Comparison of ENCODE assay signal across 8 mouse cellular contexts in the genomic region with DNA sequence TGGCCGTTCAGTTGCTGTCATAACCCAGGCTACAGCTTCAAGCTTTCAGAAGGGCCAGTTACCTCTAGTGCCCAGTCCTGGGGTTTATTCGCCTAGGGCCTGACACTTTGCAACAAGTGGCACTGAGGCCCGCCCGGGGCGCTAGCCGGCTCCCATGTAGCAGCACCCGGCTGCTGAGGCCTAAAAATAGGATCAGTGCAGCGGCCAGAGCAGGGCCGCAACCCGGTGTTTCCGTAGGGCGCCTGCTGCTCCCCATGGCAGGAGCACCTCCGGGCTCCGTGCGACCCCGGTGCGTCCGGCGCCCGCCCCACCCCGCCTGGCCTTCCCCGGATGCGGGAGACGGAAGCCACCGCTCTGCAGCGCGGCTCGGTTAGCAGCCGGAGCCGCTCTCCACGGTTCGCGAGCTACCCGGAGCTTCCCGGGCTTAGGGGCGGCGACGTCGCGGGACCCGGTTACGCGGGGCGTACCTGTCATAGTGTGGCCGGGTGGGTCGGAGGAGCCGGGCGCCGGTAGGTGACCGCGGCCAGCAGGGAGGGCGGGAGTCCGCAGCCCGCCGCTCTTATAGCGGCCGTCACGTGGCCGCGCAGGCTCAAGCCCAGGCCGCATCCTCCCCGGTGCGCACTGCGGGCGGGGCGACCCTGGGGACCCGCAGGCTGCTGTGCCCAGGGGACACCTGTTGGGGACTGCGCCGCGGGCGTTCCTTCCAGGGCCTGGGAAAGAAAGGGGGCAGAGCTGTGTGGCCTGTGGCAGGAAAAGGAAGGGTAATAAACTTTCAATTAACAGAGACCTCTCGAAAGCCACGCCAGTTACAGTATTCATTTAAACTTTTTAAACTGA. TPM values are rescaled to one million over a fixed set of nuclear protein-coding genes. Genes with fewer than 3 reads are reported as not detected.
A peak's percentile ranks its signal among the peaks of the same experiment; 100 is the strongest.
DNase-seq lines count a peak whose midpoint lies in the region; ATAC-seq and TF ChIP-seq lines count a peak whose summit lies in the region.

Gyg (minus strand) TSS at position 787 of the 837 bp plus-strand sequence.

- H3K4me3 ChIP-seq in embryonic facial prominence, embryonic 13.5 days, result peak within 1 kb of the TSS; percentile 65
- peak within 1 kb of the TSS; percentile 87 for H3K4me3 ChIP-seq in heart, adult 2 months
- peak within 1 kb of the TSS; percentile 77 for H3K4me3 ChIP-seq in kidney, adult 2 months (ENCODE audit: insufficient read depth, low read depth, low read length)
- peak within 1 kb of the TSS; percentile 72 for H3K4me3 ChIP-seq in limb, embryonic 15.5 days
- peak within 1 kb of the TSS; percentile 91 for H3K4me3 ChIP-seq in midbrain, embryonic 16.5 days (ENCODE audit: low read depth, low read length)

- ATAC-seq in embryonic facial prominence, embryonic 13.5 days (ENCODE audit: insufficient number of reproducible peaks, insufficient read depth, low FRiP score, low TSS enrichment, low read depth), result peak; percentile 77
- peak; percentile 82 for ATAC-seq in limb, embryonic 15.5 days (ENCODE audit: insufficient number of reproducible peaks, low FRiP score, low TSS enrichment, low read depth)
- peak; percentile 96 for ATAC-seq in midbrain, embryonic 16.5 days

- H3K79me2 ChIP-seq in heart, adult 2 months (replicated peaks; ENCODE audit: control insufficient read depth, insufficient read depth, low read length), result peaks cover 4% of the 10 kb centered on the region

- TF ChIP-seq POLR2A in heart, adult 2 months (IDR thresholded peaks at IDR 0.05; ENCODE audit: insufficient read depth, low read depth, low read length), result peak; percentile 48; the same call in 1 of the 2 replicates
- peak; percentile 32 for TF ChIP-seq POLR2A in kidney, adult 2 months (IDR thresholded peaks at IDR 0.05; ENCODE audit: low read depth, low read length)

- peak; percentile 41 for TF ChIP-seq CTCF in heart, adult 2 months (IDR thresholded peaks at IDR 0.05)
- no peak for TF ChIP-seq CTCF in kidney, adult 2 months (conservative IDR thresholded peaks at IDR 0.05; ENCODE audit: insufficient read depth, insufficient read length, low read depth, low read length)

- no peak within 1 kb of the TSS for H3K27ac ChIP-seq in embryonic facial prominence, embryonic 13.5 days
- H3K27ac ChIP-seq in heart, adult 2 months, result peak within 1 kb of the TSS; percentile 92
- H3K27ac ChIP-seq in kidney, adult 2 months (ENCODE audit: insufficient read depth, low read depth, low read length), result no peak within 1 kb of the TSS
- peak within 1 kb of the TSS; percentile 60; the same call in 1 of the 2 replicates for H3K27ac ChIP-seq in limb, embryonic 15.5 days
- 0 out of 2 replicates have a peak within 1 kb of the TSS, but pooled peaks have one; percentile 49 for H3K27ac ChIP-seq in midbrain, embryonic 16.5 days (ENCODE audit: low read length)

- WGBS in embryonic facial prominence, embryonic 13.5 days, result under 1% methylated on average over 73 of the region's 73 CpGs
- WGBS in heart, adult 2 months, result 1% methylated on average over 72 of the region's 73 CpGs
- WGBS in kidney, adult 2 months, result under 1% methylated on average over 72 of the region's 73 CpGs
- under 1% methylated on average over 73 of the region's 73 CpGs for WGBS in limb, embryonic 15.5 days
- WGBS in midbrain, embryonic 16.5 days, result under 1% methylated on average over 67 of the region's 73 CpGs

- H3K9me3 ChIP-seq in embryonic facial prominence, embryonic 13.5 days, result peaks cover 10% of the 10 kb centered on the region; the same call in 1 of the 2 replicates
- no peaks in the 10 kb centered on the region for H3K9me3 ChIP-seq in limb, embryonic 15.5 days
- H3K9me3 ChIP-seq in midbrain, embryonic 16.5 days (replicated peaks; ENCODE audit: control insufficient read depth, low read length, poor library complexity, severe bottlenecking), result no peaks in the 10 kb centered on the region

- TF ChIP-seq EP300 in heart, adult 2 months (IDR thresholded peaks at IDR 0.05; ENCODE audit: insufficient read depth, low read depth, low read length), result no peak

- intact Hi-C loops in heart, adult 2 months (cut with DNase I), result loop anchor here (5.0 to 10.0 kb wide), 4 partner anchors 82 to 530 kb away; partner anchors contain the start of genes 1700064H15Rik and Hps3

- peak within 1 kb of the TSS; percentile 80 for H3K4me2 ChIP-seq in embryonic facial prominence, embryonic 13.5 days
- H3K4me2 ChIP-seq in limb, embryonic 15.5 days, result peak within 1 kb of the TSS; percentile 89
- peak within 1 kb of the TSS; percentile 97 for H3K4me2 ChIP-seq in midbrain, embryonic 16.5 days (ENCODE audit: low read length)

- H3K27me3 ChIP-seq in embryonic facial prominence, embryonic 13.5 days, result 0 out of 2 replicates have a peak, but pooled peaks cover 3% of the 10 kb centered on the region
- no peaks in the 10 kb centered on the region for H3K27me3 ChIP-seq in heart, adult 2 months (ENCODE audit: control insufficient read depth, insufficient read depth, low read length)
- no peaks in the 10 kb centered on the region for H3K27me3 ChIP-seq in kidney, adult 2 months (replicated peaks; ENCODE audit: control insufficient read depth, insufficient read depth, low read length)
- no peaks in the 10 kb centered on the region for H3K27me3 ChIP-seq in limb, embryonic 15.5 days
- no peaks in the 10 kb centered on the region; the same call in 1 of the 2 replicates for H3K27me3 ChIP-seq in midbrain, embryonic 16.5 days (ENCODE audit: control insufficient read depth, insufficient read depth, low read depth, low read length)

- H3K9ac ChIP-seq in embryonic facial prominence, embryonic 13.5 days, result peak within 1 kb of the TSS; percentile 84
- H3K9ac ChIP-seq in heart, adult 2 months (ENCODE audit: low read depth, low read length), result peak within 1 kb of the TSS; percentile 97
- H3K9ac ChIP-seq in limb, embryonic 15.5 days, result peak within 1 kb of the TSS; percentile 71
- H3K9ac ChIP-seq in midbrain, embryonic 16.5 days (ENCODE audit: low read depth, low read length), result peak within 1 kb of the TSS; percentile 92

- DNase-seq in 3134 (ENCODE audit: extremely low read depth, insufficient read length, low spot score), result peak; percentile 83
- DNase-seq in adrenal gland, postnatal 25 days, result peak; percentile 71
- peak; percentile 81 to 85 for DNase-seq in heart, adult 2 months
- DNase-seq in kidney, adult 2 months, result peak; percentile 72
- DNase-seq in spleen, postnatal 10 days (ENCODE audit: low spot score in 2 of 2), result peak; percentile 54 to 60

- peaks cover 4% of the 10 kb centered on the region; the same call in 1 of the 2 replicates for H3K36me3 ChIP-seq in embryonic facial prominence, embryonic 13.5 days
- H3K36me3 ChIP-seq in heart, adult 2 months (ENCODE audit: control insufficient read depth, insufficient read depth, low read length), result peaks cover 8% of the 10 kb centered on the region
- peaks cover 1% of the 10 kb centered on the region; the same call in 1 of the 2 replicates for H3K36me3 ChIP-seq in kidney, adult 2 months (ENCODE audit: control insufficient read depth, insufficient read depth, low read length)
- no peaks in the 10 kb centered on the region for H3K36me3 ChIP-seq in limb, embryonic 15.5 days
- no peaks in the 10 kb centered on the region for H3K36me3 ChIP-seq in midbrain, embryonic 16.5 days (ENCODE audit: control insufficient read depth, insufficient read depth, low read length)

- peaks cover 10% of the 10 kb centered on the region; the same call in 1 of the 2 replicates for H3K4me1 ChIP-seq in embryonic facial prominence, embryonic 13.5 days
- H3K4me1 ChIP-seq in heart, adult 2 months (ENCODE audit: control insufficient read depth, insufficient read depth, low read length), result peaks cover 3% of the 10 kb centered on the region
- peaks cover 3% of the 10 kb centered on the region; the same call in 1 of the 2 replicates for H3K4me1 ChIP-seq in kidney, adult 2 months (ENCODE audit: control insufficient read depth, insufficient read depth, low read length)
- peaks cover 5% of the 10 kb centered on the region; the same call in 1 of the 2 replicates for H3K4me1 ChIP-seq in limb, embryonic 15.5 days
- H3K4me1 ChIP-seq in midbrain, embryonic 16.5 days (ENCODE audit: control insufficient read depth, insufficient read depth, low read length), result peaks cover 17% of the 10 kb centered on the region

RNA-seq across cellular contexts. Expression of gene Gyg, which starts in this region (rescaled TPM):
- 119 and 129 TPM in 2 replicates for total RNA-seq in adrenal gland, postnatal 25 days (2021)
- 36.4 and 36.5 TPM in 2 replicates for polyA plus RNA-seq in embryonic facial prominence, embryonic 13.5 days (2015; fragmentation: Nextera tagmentation; extraction: Ambion mirVana)
- 100 to 1,000 TPM; 145 to 161 TPM for total RNA-seq in heart, adult 2 months (2021)
- 114 and 195 TPM in 2 replicates for polyA plus RNA-seq in heart, adult 2 months (2012; rRNA removed)
- polyA plus RNA-seq in kidney, adult 2 months (2012; rRNA removed), result 24.0 and 29.2 TPM in 2 replicates
- 36.2 and 41.7 TPM in 2 replicates for polyA plus RNA-seq in limb, embryonic 15.5 days (2015; fragmentation: Nextera tagmentation; extraction: Ambion mirVana)
- 53.8 and 70.2 TPM in 2 replicates for polyA plus RNA-seq in midbrain, embryonic 16.5 days (2015; fragmentation: Nextera tagmentation; extraction: Ambion mirVana)

Comparison
In these comparisons a context has a peak if more than half of its experiments do, and no peak if none do; other contexts are left out.
1. H3K27ac ChIP-seq: peak in heart, adult 2 months (single experiment), limb, embryonic 15.5 days (single experiment) and midbrain, embryonic 16.5 days (single experiment); none in embryonic facial prominence, embryonic 13.5 days (single experiment) and kidney, adult 2 months (single experiment).
2. Peak in every context shown above with its lines, with median percentiles within 50 percentile points of each other: DNase-seq, ATAC-seq, H3K4me2 ChIP-seq, H3K4me3 ChIP-seq and H3K9ac ChIP-seq.